7 mouse cellular contexts compared by ENCODE assay signal in genomic region chr3:115712808-115713200, GRCm38 (mm10). TPM values are rescaled to one million over a fixed set of nuclear protein-coding genes. Genes with fewer than 3 reads are reported as not detected.
DNase-seq lines count a peak whose midpoint lies in the region; ATAC-seq lines count a peak whose summit lies in the region.

No protein-coding gene starts in this region.

- H3K9me3 ChIP-seq in midbrain, embryonic 12.5 days, result no peaks in the 10 kb centered on the region

- H3K9ac ChIP-seq in midbrain, embryonic 12.5 days (replicated peaks), result no peak overlapping the region

- peak; percentile 46 for DNase-seq in adrenal gland, adult 8-10 months
- peak; percentile 79 for DNase-seq in embryo, embryonic 9.5 days (ENCODE audit: extremely low spot score)
- DNase-seq in kidney, adult 11 months, result peak; percentile 60
- peak; percentile 71 for DNase-seq in left cerebral cortex, postnatal 4 days
- DNase-seq in spleen, adult 12 weeks (ENCODE audit: low spot score), result peak; percentile 49

- H3K4me2 ChIP-seq in midbrain, embryonic 12.5 days (replicated peaks), result peak overlapping the region; percentile 67

- peak; percentile 36 for ATAC-seq in granulocyte monocyte progenitor cell, adult 5-6 weeks (replicated peaks; ENCODE audit: poor library complexity, severe bottlenecking)
- ATAC-seq in midbrain, embryonic 12.5 days (ENCODE audit: low FRiP score, low read depth), result no peak

- H3K4me1 ChIP-seq in midbrain, embryonic 12.5 days, result peaks cover 22% of the 10 kb centered on the region

- WGBS in midbrain, embryonic 12.5 days, result 16% methylated on average over 9 of the region's 9 CpGs

- no peaks in the 10 kb centered on the region for H3K36me3 ChIP-seq in midbrain, embryonic 12.5 days

- H3K27ac ChIP-seq in midbrain, embryonic 12.5 days (replicated peaks), result no peak overlapping the region

- H3K27me3 ChIP-seq in midbrain, embryonic 12.5 days, result peaks cover 8% of the 10 kb centered on the region

- H3K4me3 ChIP-seq in midbrain, embryonic 12.5 days, result peak overlapping the region; percentile 53; the same call in 1 of the 2 replicates

- intact Hi-C loops in left cerebral cortex, postnatal 4 days (cut with DNase I), result loop anchor here (10.0 kb wide), 1 partner anchor 222 kb away; no protein-coding TSS in a partner anchor

RNA-seq across cellular contexts. Expression of gene S1pr1, which starts 2.1 kb away (rescaled TPM):
- total RNA-seq in adrenal gland, adult 8-10 months (2022), result 10 to 100 TPM; 14.7 to 17.5 (median 15.3) TPM
- total RNA-seq in granulocyte monocyte progenitor cell, adult 5-6 weeks (2014; fragmentation: Nextera tagmentation), result 0.77 and 1.6 TPM in 2 replicates
- total RNA-seq in granulocyte monocyte progenitor cell, adult 5-6 weeks (2017), result 0.26 and 1.0 TPM in 2 replicates
- 10 to 100 TPM; 27.0 to 27.5 TPM for total RNA-seq in left cerebral cortex, postnatal 4 days (2021)
- 20.8 and 21.2 TPM in 2 replicates for polyA plus RNA-seq in midbrain, embryonic 12.5 days (2016; fragmentation: Nextera tagmentation; extraction: Ambion mirVana)

Comparison
In these comparisons a context has a peak if more than half of its experiments do, and no peak if none do; other contexts are left out.
1. RNA of gene S1pr1, which starts 2.1 kb away (total RNA-seq): 27.0 to 27.5 TPM in left cerebral cortex, postnatal 4 days and 14.7 to 17.5 TPM in adrenal gland, adult 8-10 months; 0.26 to 1.6 TPM in granulocyte monocyte progenitor cell, adult 5-6 weeks; every median in the first group is over 4 times any median in the second.
2. Peak in every context shown above with its lines, with median percentiles within 50 percentile points of each other: DNase-seq.